Mouse (Mus musculus): ENCODE measurements around the gene Lingo2.

GRCm38 (mm10) chr4:36313067-36313466, 638.5 kb downstream of the Lingo2 start:
- TF ChIP-seq POLR2A (IDR thresholded peaks at IDR 0.05; ENCODE audit: control insufficient read depth in 1 of 2, insufficient read depth in 1 of 2, low read depth in 1 of 2, low read length in 2 of 2, poor library complexity in 1 of 2) (no peak), CTCF (IDR thresholded peaks at IDR 0.05 in 2 of 3, conservative IDR thresholded peaks at IDR 0.05 in 1 of 3; ENCODE audit: control insufficient read depth in 1 of 3, insufficient read depth in 1 of 3, low read depth in 2 of 3, low read length in 3 of 3, poor library complexity in 1 of 3, severe bottlenecking in 1 of 3) (no peak), E2F4 (IDR thresholded peaks at IDR 0.05; ENCODE audit: borderline replicate concordance, low read depth, low read length) (no peak)

Measured in MEL (cell line).